Mouse (Mus musculus) MEL (cell line): ENCODE data around the gene Entpd7.

Experiments used
- CTCF ChIP-seq, 3 experiments: IDR thresholded peaks in 2 of 3; conservative IDR thresholded peaks in 1 of 3; 2 replicates each; pipeline ENCODE4 v1.5.1; 2011 to 2012; ENCODE audit warnings: low read length in 3 of 3, low read depth in 2 of 3, mild to moderate bottlenecking in 2 of 3, improper control_type of control experiment in 1 of 3, inconsistent platforms in 1 of 3, mixed read lengths in 1 of 3, moderate library complexity in 1 of 3; ENCODE audit not compliant: control insufficient read depth in 1 of 3, insufficient read depth in 1 of 3, poor library complexity in 1 of 3, severe bottlenecking in 1 of 3
- EP300 ChIP-seq, 2 experiments: IDR thresholded peaks; 2 replicates each; pipeline ENCODE4 v1.6.1; 2011; ENCODE audit warnings: improper control_type of control experiment in 2 of 2, low read length in 2 of 2, low read depth in 1 of 2, mild to moderate bottlenecking in 1 of 2
- HCFC1 ChIP-seq: IDR thresholded peaks from 2 replicates; pipeline ENCODE4 v1.6.1; 2012; ENCODE audit warnings: low read depth, mild to moderate bottlenecking, inconsistent platforms, low read length, improper control_type of control experiment, moderate library complexity
- MEF2A ChIP-seq: IDR thresholded peaks from 2 replicates; pipeline ENCODE4 v1.6.1; 2014; ENCODE audit warnings: low read depth, mild to moderate bottlenecking, inconsistent platforms, low read length, improper control_type of control experiment; ENCODE audit not compliant: poor library complexity, insufficient replicate concordance, severe bottlenecking; ENCODE audit errors: extremely low read depth
- NRF1 ChIP-seq: IDR thresholded peaks from 2 replicates; pipeline ENCODE4 v1.6.1; 2014; ENCODE audit warnings: low read depth, mild to moderate bottlenecking, inconsistent platforms, low read length, improper control_type of control experiment, moderate library complexity; ENCODE audit not compliant: poor library complexity, insufficient read depth, severe bottlenecking
- POLR2A ChIP-seq, 2 experiments: IDR thresholded peaks; 2 replicates each; pipeline ENCODE4 v1.6.1; 2011 to 2012; ENCODE audit warnings: low read length in 2 of 2, mild to moderate bottlenecking in 2 of 2, control low read depth in 1 of 2, improper control_type of control experiment in 1 of 2, low read depth in 1 of 2, moderate library complexity in 1 of 2; ENCODE audit not compliant: control insufficient read depth in 1 of 2, insufficient read depth in 1 of 2, poor library complexity in 1 of 2
- POLR2AphosphoS2 ChIP-seq: IDR thresholded peaks from 2 replicates; pipeline ENCODE4 v1.6.1; 2011; ENCODE audit warnings: low read length, improper control_type of control experiment
- ZMIZ1 ChIP-seq: IDR thresholded peaks from 2 replicates; pipeline ENCODE4 v1.6.1; 2012; ENCODE audit warnings: low read depth, mild to moderate bottlenecking, inconsistent platforms, low read length, improper control_type of control experiment, moderate library complexity

DNA sequence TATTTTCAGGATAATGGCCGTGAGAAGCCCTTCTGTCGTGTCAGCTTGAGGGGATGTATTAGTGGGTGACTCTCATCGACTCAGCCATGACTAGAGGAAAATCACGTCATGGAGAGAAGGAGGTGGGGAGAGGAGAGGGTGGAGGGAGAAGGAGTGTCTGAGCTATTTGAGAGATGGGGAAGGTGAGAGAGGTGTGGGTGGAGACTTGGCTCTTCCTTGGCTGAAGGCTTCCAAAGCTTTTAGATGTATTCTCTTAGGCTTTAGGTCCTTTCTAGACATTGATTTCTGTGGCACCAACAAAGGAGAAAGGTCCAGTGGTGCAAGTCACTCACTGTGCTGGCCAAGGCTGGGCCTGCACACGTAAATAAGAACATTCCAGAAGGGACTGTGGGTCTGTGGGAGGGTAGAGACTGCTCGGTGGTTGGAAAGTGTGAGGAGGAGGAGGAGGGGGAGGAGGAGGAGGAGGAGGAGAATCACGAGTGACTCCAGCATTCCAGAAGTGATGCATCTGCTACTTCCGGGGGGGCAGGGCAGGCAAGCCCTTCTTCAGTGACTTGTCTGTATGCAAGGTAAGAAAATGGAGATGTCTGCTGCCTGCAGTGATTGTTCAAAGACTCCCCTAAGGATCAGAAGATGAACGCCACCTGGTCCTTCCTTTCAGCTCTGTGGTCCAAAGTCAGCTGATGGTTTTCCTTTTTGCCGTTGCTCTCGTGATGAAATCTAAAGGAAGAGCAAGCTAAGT, 9.7 kb downstream of the Entpd7 start:
- TF ChIP-seq CTCF (IDR thresholded peaks at IDR 0.05 in 2 of 3, conservative IDR thresholded peaks at IDR 0.05 in 1 of 3; ENCODE audit: control insufficient read depth in 1 of 3, insufficient read depth in 1 of 3, low read depth in 2 of 3, low read length in 3 of 3, poor library complexity in 1 of 3, severe bottlenecking in 1 of 3) = no peak
- no peak for TF ChIP-seq NRF1
- no peak for TF ChIP-seq EP300 (IDR thresholded peaks at IDR 0.05; ENCODE audit: low read depth in 1 of 2, low read length in 2 of 2)
- TF ChIP-seq ZMIZ1 = no peak
- TF ChIP-seq POLR2AphosphoS2 = no peak
- TF ChIP-seq HCFC1 = no peak
- TF ChIP-seq MEF2A = no peak
- TF ChIP-seq POLR2A (IDR thresholded peaks at IDR 0.05; ENCODE audit: control insufficient read depth in 1 of 2, insufficient read depth in 1 of 2, low read depth in 1 of 2, low read length in 2 of 2, poor library complexity in 1 of 2) = no peak
